Mouse (Mus musculus): Measurements from ENCODE around the gene Tubgcp3. TPM values are rescaled to one million over a fixed set of nuclear protein-coding genes. Genes with fewer than 3 reads are reported as not detected.

The Tubgcp3 gene
- total RNA-seq, 4 experiments from 2014 or later: 7.5 to 8.5 (median 7.9) TPM

Small RNA genes lying within 50 kb of the gene (microRNA-seq; reads per million reads assigned to microRNA genes)
- not detected for gene Gm26483

Other genes starting within 250 kb of the Tubgcp3 start
- gene Spaca7, start 99.2 kb downstream of the Tubgcp3 start, total RNA-seq (2022): not detected
- 10 to 100 TPM; 22.9 to 33.6 (median 27.0) TPM for gene Atp11a, start 84.8 kb upstream of the Tubgcp3 start, total RNA-seq (2022)
- gene Mcf2l, start 201.6 kb upstream of the Tubgcp3 start, total RNA-seq (2022): 10 to 100 TPM; 12.1 to 19.6 (median 16.5) TPM